Mouse (Mus musculus) heart, embryonic 11.5 days (tissue): ENCODE results near the gene Fam222a. TPM values are rescaled to one million over a fixed set of nuclear protein-coding genes. Genes with fewer than 3 reads are reported as not detected.
A peak's percentile ranks its signal among the peaks of the same experiment; 100 is the strongest.

Experiments
- ATAC-seq: fragments of 200-750 bp; cut with Nextera tagmentation; replicated peaks from 2 replicates; pipeline ENCODE4 v1.8.0; 2017; ENCODE audit warnings: moderate library complexity; ENCODE audit not compliant: insufficient number of reproducible peaks, low FRiP score, low TSS enrichment
- H3K27ac ChIP-seq: fragments of 300-500 bp; sonication (generic); 2 replicates; pipeline ENCODE4 v1.5.1; 2014; ENCODE audit warnings: mild to moderate bottlenecking, low read depth, low read length
- H3K27me3 ChIP-seq: fragments of 300-500 bp; sonication (generic); 2 replicates; pipeline ENCODE4 v1.6.1; 2014; ENCODE audit warnings: mild to moderate bottlenecking, low read length, mixed read lengths; ENCODE audit not compliant: control insufficient read depth, insufficient read depth
- H3K36me3 ChIP-seq: fragments of 300-500 bp; sonication (generic); 2 replicates; pipeline ENCODE4 v1.6.1; 2014; ENCODE audit warnings: mild to moderate bottlenecking, low read length, moderate library complexity, mixed read lengths; ENCODE audit not compliant: control insufficient read depth, insufficient read depth
- H3K4me1 ChIP-seq: fragments of 300-500 bp; sonication (generic); 2 replicates; pipeline ENCODE4 v1.6.1; 2014; ENCODE audit warnings: low read length; ENCODE audit not compliant: control insufficient read depth, insufficient read depth
- H3K4me2 ChIP-seq: fragments of 300-500 bp; sonication (generic); 2 replicates; pipeline ENCODE4 v1.6.1; 2014; ENCODE audit warnings: mild to moderate bottlenecking, moderate library complexity
- H3K4me3 ChIP-seq: fragments of 300-500 bp; sonication (generic); 2 replicates; pipeline ENCODE4 v1.5.1; 2014; ENCODE audit warnings: low read depth, low read length
- H3K9ac ChIP-seq: fragments of 300-500 bp; sonication (generic); 2 replicates; pipeline ENCODE4 v1.6.1; 2014; ENCODE audit warnings: mild to moderate bottlenecking, low read depth, low read length, moderate library complexity
- H3K9me3 ChIP-seq: fragments of 300-500 bp; sonication (generic); replicated peaks from 2 replicates; pipeline ENCODE4 v1.6.1; 2016; ENCODE audit warnings: low read length; ENCODE audit not compliant: control insufficient read depth
- whole genome bisulfite sequencing: fragments of 180-500 bp; shearing (Covaris S2); extraction: QIAGEN DNeasy Blood & Tissue Kit; methylation state at CpG from one replicate; pipeline ENCODE4 v1.1.7; 2014; ENCODE audit not compliant: insufficient replicate concordance; 5-methylcytosine and 5-hydroxymethylcytosine counted together
- polyA plus RNA-seq: library from polyadenylated mRNA; unstranded; fragments of >200 nt; fragmentation: Nextera tagmentation; extraction: Ambion mirVana; gene quantifications from 2 replicates; pipeline ENCODE4 v1.2.1, GENCODE M21; 2014

Fam222a gene
- polyA plus RNA-seq: 0.55 and 0.79 TPM in 2 replicates

DNA sequence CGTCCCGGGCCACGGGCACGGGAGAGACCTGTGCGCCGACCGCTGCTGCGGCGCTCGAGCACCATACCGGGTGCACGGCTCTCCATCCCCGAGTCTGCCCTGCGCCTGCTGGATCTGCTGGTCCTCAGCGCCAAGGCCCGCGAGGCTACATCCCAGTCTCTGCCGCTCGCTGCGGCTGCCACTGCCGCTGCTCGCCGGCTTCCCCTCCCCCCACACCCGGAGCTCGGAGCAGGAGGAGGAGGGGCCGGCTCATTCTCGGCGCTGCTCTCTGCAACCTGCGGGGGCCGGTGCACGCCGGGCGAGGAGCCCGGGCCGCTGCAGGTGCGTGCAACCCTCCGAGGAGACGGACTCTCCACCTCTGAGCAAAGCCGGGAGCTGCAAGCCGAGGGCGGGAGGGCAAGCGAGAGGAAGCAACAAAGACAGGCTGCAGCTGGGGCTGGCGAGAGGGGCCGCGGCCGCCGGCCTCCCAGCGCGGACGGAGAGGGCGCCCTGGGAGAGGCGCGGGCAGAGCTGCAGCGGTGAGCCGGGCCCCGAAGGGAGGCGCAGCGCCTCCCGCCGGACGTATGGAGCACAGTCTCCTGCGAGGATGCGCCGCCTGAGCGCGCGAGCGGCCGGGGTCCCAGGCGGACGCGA, at the start of gene Fam222a:
Gene Fam222a (plus strand): TSS at position 452 of the 633 bp plus-strand sequence.
- peaks cover 45% of the 10 kb centered on the region for H3K27me3 ChIP-seq
- peaks cover 32% of the 10 kb centered on the region for H3K4me1 ChIP-seq
- H3K36me3 ChIP-seq: no peaks in the 10 kb centered on the region
- peak within 1 kb of the TSS; percentile 65 for H3K9ac ChIP-seq
- WGBS: under 1% methylated on average over 65 of the region's 72 CpGs
- H3K9me3 ChIP-seq: peaks cover 5% of the 10 kb centered on the region; the same call in 1 of the 2 replicates
- H3K4me2 ChIP-seq: peak within 1 kb of the TSS; percentile 95
- peak within 1 kb of the TSS; percentile 62 for H3K4me3 ChIP-seq
- H3K27ac ChIP-seq: peak within 1 kb of the TSS; percentile 71; the same call in 1 of the 2 replicates
- peak; percentile 37 for ATAC-seq

DNA sequence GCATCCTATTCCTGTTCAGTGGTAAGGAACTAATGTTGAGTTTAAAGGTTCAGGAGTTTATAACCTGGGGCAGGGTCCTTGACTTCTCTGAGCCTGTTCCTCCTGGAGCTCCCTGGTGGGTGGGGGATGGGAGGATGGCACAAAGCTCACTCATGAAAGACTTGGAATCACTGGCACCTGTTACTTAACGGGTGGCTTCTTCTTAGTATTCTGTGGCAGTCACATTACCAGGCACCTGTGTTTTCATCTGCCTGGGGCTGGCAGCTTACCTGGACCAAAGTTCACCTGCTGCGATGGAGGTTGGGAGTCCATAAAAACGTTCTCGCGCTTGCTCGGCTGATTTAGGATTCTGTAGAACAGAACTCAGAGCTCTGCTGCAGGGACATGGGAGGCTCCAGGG, 39.5 kb upstream of the Fam222a start:
- no peak for ATAC-seq
- WGBS: 84% methylated on average over 6 of the region's 6 CpGs
- H3K27me3 ChIP-seq: no peaks in the 10 kb centered on the region
- H3K36me3 ChIP-seq: no peaks in the 10 kb centered on the region
- H3K4me1 ChIP-seq: no peaks in the 10 kb centered on the region
- no peak overlapping the region for H3K4me2 ChIP-seq
- no peak overlapping the region for H3K4me3 ChIP-seq
- no peak overlapping the region for H3K27ac ChIP-seq
- no peak overlapping the region for H3K9ac ChIP-seq
- H3K9me3 ChIP-seq: no peaks in the 10 kb centered on the region

DNA sequence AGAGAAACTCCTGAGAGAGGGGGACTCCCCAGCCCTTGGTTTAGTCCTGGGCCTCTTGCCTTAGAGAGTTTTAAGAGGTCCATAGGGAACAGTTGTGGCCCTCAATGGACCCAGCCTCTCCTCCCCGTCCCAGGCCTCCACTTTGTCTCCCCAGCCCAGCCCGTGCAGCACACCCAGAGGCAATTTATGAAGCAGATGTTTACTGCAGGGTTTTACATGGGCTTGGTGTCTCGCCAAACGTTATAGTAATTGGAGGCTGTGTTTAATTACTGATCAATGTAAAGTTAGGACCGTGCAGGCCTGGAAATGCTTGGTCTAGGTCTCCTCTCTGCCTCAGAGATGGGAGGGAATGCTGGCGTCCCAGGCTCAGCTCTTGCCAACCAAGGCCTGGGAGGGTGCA, 37.5 kb upstream of the Fam222a start:
- ATAC-seq: no peak
- Histone ChIP-seq H3K4me2 (no peak overlapping the region), H3K9ac (no peak overlapping the region), H3K27me3 (no peaks in the 10 kb centered on the region), H3K4me3 (no peak overlapping the region), H3K27ac (no peak overlapping the region), H3K36me3 (no peaks in the 10 kb centered on the region), H3K4me1 (no peaks in the 10 kb centered on the region), H3K9me3 (no peaks in the 10 kb centered on the region)
- WGBS: 72% methylated on average over 6 of the region's 6 CpGs

DNA sequence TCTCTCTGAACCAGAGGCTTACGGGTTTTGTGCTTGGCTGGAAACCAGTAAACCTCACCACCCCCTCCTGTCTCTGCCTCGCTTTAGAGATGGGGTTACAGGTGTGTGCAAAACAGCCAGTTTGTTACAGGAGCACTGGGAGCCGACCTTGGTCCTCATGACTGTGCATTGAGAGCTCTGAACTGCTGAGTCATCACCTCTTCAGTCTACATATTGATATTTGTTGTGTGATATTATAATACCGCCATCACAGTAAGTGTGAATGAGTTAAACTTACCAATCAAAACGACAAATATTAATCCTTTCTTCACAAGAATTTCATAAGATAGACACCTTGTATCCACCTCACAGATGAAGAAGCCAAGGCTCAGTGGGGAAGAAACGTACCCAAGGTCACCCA, 35.8 kb upstream of the Fam222a start:
- Histone ChIP-seq H3K4me3 (no peak overlapping the region), H3K4me1 (no peaks in the 10 kb centered on the region), H3K27me3 (peaks cover 6% of the 10 kb centered on the region), H3K27ac (no peak overlapping the region), H3K9me3 (no peaks in the 10 kb centered on the region), H3K4me2 (no peak overlapping the region), H3K9ac (no peak overlapping the region), H3K36me3 (no peaks in the 10 kb centered on the region)
- ATAC-seq: no peak
- WGBS: 66% methylated on average over 6 of the region's 6 CpGs

DNA sequence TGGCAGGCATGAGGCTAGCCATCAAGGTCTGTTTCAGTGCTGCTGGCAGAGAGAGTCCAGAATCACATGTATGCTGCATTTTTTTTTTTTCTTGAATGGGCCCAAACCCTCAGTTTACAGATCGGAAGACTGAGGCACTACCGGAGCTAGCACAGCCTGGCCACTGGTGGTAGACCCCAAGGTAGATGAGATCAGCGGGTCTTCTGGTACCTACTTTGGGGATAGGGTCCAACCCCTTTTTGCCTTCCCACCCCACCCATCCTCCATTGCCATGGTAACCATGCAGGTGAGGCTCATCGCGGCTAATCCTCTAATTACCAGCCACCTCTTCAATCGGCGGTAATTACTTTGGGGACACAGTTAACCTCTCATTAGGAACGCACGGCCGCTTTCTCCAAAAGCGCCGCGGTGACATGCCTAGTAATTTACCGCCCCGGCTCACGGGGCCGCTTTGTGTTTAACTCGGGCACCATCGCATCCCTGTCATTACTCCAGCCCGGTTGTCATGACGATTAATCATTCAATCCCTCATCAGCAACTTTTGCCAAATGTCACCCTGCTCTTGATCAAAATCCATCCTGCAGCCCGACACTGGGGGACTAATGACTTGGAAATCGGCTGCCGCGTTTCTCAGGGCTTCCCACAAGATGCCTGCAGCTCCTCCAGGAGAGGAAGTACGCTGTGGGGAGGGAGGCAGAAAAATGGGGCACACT, 30.4 kb upstream of the Fam222a start:
- no peak overlapping the region for H3K9ac ChIP-seq
- H3K4me2 ChIP-seq: peak overlapping the region; percentile 41
- H3K4me3 ChIP-seq: no peak overlapping the region; the same call in 1 of the 2 replicates
- peaks cover 10% of the 10 kb centered on the region; the same call in 1 of the 2 replicates for H3K4me1 ChIP-seq
- no peak overlapping the region for H3K27ac ChIP-seq
- 9% methylated on average over 26 of the region's 26 CpGs for WGBS
- H3K9me3 ChIP-seq: peaks cover 1% of the 10 kb centered on the region
- ATAC-seq: no peak
- H3K27me3 ChIP-seq: peaks cover 27% of the 10 kb centered on the region
- no peaks in the 10 kb centered on the region for H3K36me3 ChIP-seq

DNA sequence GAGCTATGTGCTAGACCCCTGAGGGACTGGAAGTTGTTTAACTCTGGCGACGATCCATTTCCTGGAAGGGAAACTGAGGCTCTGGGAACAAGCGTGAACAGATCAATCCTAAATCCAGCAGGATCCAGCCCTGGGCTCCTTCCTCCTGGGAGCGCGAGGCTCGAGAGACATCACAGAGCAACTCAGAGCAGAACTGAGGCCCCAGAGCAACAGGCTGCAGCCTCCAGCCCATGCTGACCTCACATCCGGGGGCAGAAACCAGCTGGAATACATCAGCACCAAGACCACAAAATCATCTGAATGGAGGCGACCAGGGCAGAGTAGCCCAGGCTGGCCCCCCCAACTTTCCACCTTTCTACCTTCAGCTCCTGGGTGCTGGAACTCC, 29.8 kb upstream of the Fam222a start:
- 5% methylated on average over 8 of the region's 8 CpGs for WGBS
- ATAC-seq: no peak
- H3K9ac ChIP-seq: no peak overlapping the region
- peaks cover 3% of the 10 kb centered on the region for H3K9me3 ChIP-seq
- H3K4me1 ChIP-seq: peaks cover 10% of the 10 kb centered on the region; the same call in 1 of the 2 replicates
- no peaks in the 10 kb centered on the region for H3K36me3 ChIP-seq
- H3K4me2 ChIP-seq: peak overlapping the region; percentile 41
- peaks cover 27% of the 10 kb centered on the region for H3K27me3 ChIP-seq
- no peak overlapping the region for H3K27ac ChIP-seq
- H3K4me3 ChIP-seq: no peak overlapping the region

DNA sequence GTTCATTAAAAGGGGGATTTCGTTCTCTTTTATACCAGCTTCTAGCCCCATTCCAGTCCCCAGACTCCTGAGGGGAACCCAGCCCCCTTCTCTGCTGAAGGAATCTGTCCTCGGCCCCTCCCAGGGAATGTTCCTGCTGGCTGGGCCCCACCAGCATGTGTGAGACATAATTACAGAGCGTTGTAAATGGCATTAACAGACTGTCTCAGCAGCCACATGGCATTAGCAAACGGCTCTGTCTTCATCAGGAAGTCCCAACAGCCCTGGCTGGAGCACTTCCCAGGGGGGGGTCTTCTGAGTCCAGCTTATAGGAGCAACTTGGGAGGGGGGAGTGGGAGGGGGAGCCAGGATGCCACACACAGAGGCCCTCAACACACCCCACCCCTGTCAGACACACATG, 29.1 kb upstream of the Fam222a start:
- peaks cover 27% of the 10 kb centered on the region for H3K27me3 ChIP-seq

DNA sequence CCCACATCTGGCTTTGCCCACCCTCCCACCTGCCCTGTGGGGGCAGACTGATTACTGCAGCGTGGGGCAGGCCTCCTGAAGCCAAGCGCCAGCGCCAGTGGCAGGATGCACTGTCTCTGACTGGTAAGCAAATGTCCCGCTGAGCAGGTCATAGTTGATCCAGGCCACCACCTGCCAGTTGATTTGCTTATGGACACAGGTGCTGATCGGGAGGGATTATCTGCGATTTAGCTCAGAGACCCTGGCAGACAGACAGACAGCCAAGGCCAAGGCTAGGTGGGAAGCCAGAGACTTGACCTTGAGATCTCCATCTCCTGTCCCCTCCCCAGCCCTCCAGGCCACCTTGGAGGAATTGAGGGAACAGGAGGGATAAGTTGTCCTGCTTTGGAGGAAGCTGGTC, 28.1 kb upstream of the Fam222a start:
- H3K27me3 ChIP-seq: peaks cover 27% of the 10 kb centered on the region
- ATAC-seq: no peak
- H3K4me1 ChIP-seq: peaks cover 10% of the 10 kb centered on the region; the same call in 1 of the 2 replicates
- 55% methylated on average over 6 of the region's 6 CpGs for WGBS
- H3K9me3 ChIP-seq: peaks cover 5% of the 10 kb centered on the region
- no peak overlapping the region for H3K4me2 ChIP-seq
- H3K27ac ChIP-seq: no peak overlapping the region
- no peaks in the 10 kb centered on the region for H3K36me3 ChIP-seq
- H3K9ac ChIP-seq: no peak overlapping the region
- H3K4me3 ChIP-seq: no peak overlapping the region

More for the DNA sequence above, 29.1 kb upstream of the Fam222a start:
- 25% methylated on average over 4 of the region's 4 CpGs for WGBS
- no peak for ATAC-seq
- no peak overlapping the region for H3K27ac ChIP-seq
- H3K4me1 ChIP-seq: peaks cover 10% of the 10 kb centered on the region; the same call in 1 of the 2 replicates
- no peaks in the 10 kb centered on the region for H3K36me3 ChIP-seq
- no peak overlapping the region for H3K9ac ChIP-seq
- no peak overlapping the region for H3K4me2 ChIP-seq
- H3K4me3 ChIP-seq: no peak overlapping the region
- H3K9me3 ChIP-seq: peaks cover 3% of the 10 kb centered on the region
